Mouse (Mus musculus): ENCODE measurements around the gene Gpcpd1. TPM values are rescaled to one million over a fixed set of nuclear protein-coding genes. Genes with fewer than 3 reads are reported as not detected.
"Not testable (repeated sequence)": the region's sequence is repeated elsewhere in the genome, so short reads cannot be mapped to it uniquely, and the experiment has no call there.

The Gpcpd1 gene
- polyA plus RNA-seq, 1 experiment: not detected

GRCm38 (mm10) chr2:132592126-132592525, 4.6 kb upstream of the Gpcpd1 start:
- 95% methylated on average over 3 of the region's 3 CpGs for WGBS
- Histone ChIP-seq H3K27ac (ENCODE audit: insufficient read depth, low read depth, low read length) (no peak overlapping the region), H3K4me3 (ENCODE audit: insufficient read depth, low read depth, low read length) (no peak overlapping the region), H3K4me1 (ENCODE audit: control insufficient read depth, insufficient read depth, low read length) (peaks cover 3% of the 10 kb centered on the region; the same call in 1 of the 2 replicates)
- TF ChIP-seq CTCF (IDR thresholded peaks at IDR 0.05; ENCODE audit: insufficient read depth, low read depth, low read length): no peak
- no peak for TF ChIP-seq POLR2A (IDR thresholded peaks at IDR 0.05; ENCODE audit: insufficient read depth, low read depth, low read length)

GRCm38 (mm10) chr2:132591579-132591978, 4.0 kb upstream of the Gpcpd1 start:
- not testable (repeated sequence) for H3K27ac ChIP-seq (ENCODE audit: insufficient read depth, low read depth, low read length); H3K4me1 ChIP-seq (ENCODE audit: control insufficient read depth, insufficient read depth, low read length); H3K4me3 ChIP-seq (ENCODE audit: insufficient read depth, low read depth, low read length)
- 87% methylated on average over 3 of the region's 3 CpGs for WGBS

- no peaks in the 10 kb centered on the region for H3K4me1 ChIP-seq (ENCODE audit: control insufficient read depth, insufficient read depth, low read length)
- no peak overlapping the region for H3K27ac ChIP-seq (ENCODE audit: insufficient read depth, low read depth, low read length)
- H3K4me3 ChIP-seq (ENCODE audit: insufficient read depth, low read depth, low read length): no peak overlapping the region
- TF ChIP-seq CTCF (IDR thresholded peaks at IDR 0.05; ENCODE audit: insufficient read depth, low read depth, low read length) (no peak), POLR2A (IDR thresholded peaks at IDR 0.05; ENCODE audit: insufficient read depth, low read depth, low read length) (no peak)
- 71% methylated on average over 6 of the region's 6 CpGs for WGBS
These were observed 2.5 kb upstream of the Gpcpd1 start for GRCm38 (mm10) chr2:132589906-132590538.

- TF ChIP-seq CTCF (IDR thresholded peaks at IDR 0.05; ENCODE audit: insufficient read depth, low read depth, low read length) (no peak), POLR2A (IDR thresholded peaks at IDR 0.05; ENCODE audit: insufficient read depth, low read depth, low read length) (no peak)
- Histone ChIP-seq H3K27ac (ENCODE audit: insufficient read depth, low read depth, low read length) (no peak overlapping the region), H3K4me3 (ENCODE audit: insufficient read depth, low read depth, low read length) (no peak overlapping the region), H3K4me1 (ENCODE audit: control insufficient read depth, insufficient read depth, low read length) (peaks cover 4% of the 10 kb centered on the region; the same call in 1 of the 2 replicates)
- 63% methylated on average over 3 of the region's 3 CpGs for WGBS
These were observed 1.5 kb downstream of the Gpcpd1 start for GRCm38 (mm10) chr2:132586006-132586405.

- H3K27ac ChIP-seq (ENCODE audit: insufficient read depth, low read depth, low read length): no peak overlapping the region
- WGBS: 78% methylated on average over 1 of the region's 1 CpGs
- no peak overlapping the region for H3K4me3 ChIP-seq (ENCODE audit: insufficient read depth, low read depth, low read length)
- no peak for TF ChIP-seq CTCF (IDR thresholded peaks at IDR 0.05; ENCODE audit: insufficient read depth, low read depth, low read length)
- no peak for TF ChIP-seq POLR2A (IDR thresholded peaks at IDR 0.05; ENCODE audit: insufficient read depth, low read depth, low read length)
- peaks cover 5% of the 10 kb centered on the region; the same call in 1 of the 2 replicates for H3K4me1 ChIP-seq (ENCODE audit: control insufficient read depth, insufficient read depth, low read length)
These were observed 3.3 kb downstream of the Gpcpd1 start for GRCm38 (mm10) chr2:132584191-132584590.

- peaks cover 5% of the 10 kb centered on the region; the same call in 1 of the 2 replicates for H3K4me1 ChIP-seq (ENCODE audit: control insufficient read depth, insufficient read depth, low read length)
- TF ChIP-seq CTCF (IDR thresholded peaks at IDR 0.05; ENCODE audit: insufficient read depth, low read depth, low read length): no peak
- no peak for TF ChIP-seq POLR2A (IDR thresholded peaks at IDR 0.05; ENCODE audit: insufficient read depth, low read depth, low read length)
- peak overlapping the region; percentile 4; the same call in 1 of the 2 replicates for H3K27ac ChIP-seq (ENCODE audit: insufficient read depth, low read depth, low read length)
- WGBS: 58% methylated on average over 3 of the region's 3 CpGs
- no peak overlapping the region for H3K4me3 ChIP-seq (ENCODE audit: insufficient read depth, low read depth, low read length)
These were observed 4.4 kb downstream of the Gpcpd1 start for GRCm38 (mm10) chr2:132583126-132583525.

GRCm38 (mm10) chr2:132582227-132582626, 5.3 kb downstream of the Gpcpd1 start:
- Histone ChIP-seq H3K27ac (ENCODE audit: insufficient read depth, low read depth, low read length) (peak overlapping the region; percentile 88), H3K4me3 (ENCODE audit: insufficient read depth, low read depth, low read length) (no peak overlapping the region), H3K4me1 (ENCODE audit: control insufficient read depth, insufficient read depth, low read length) (peaks cover 5% of the 10 kb centered on the region; the same call in 1 of the 2 replicates)
- 13% methylated on average over 4 of the region's 4 CpGs for WGBS
- TF ChIP-seq CTCF (IDR thresholded peaks at IDR 0.05; ENCODE audit: insufficient read depth, low read depth, low read length): no peak

GRCm38 (mm10) chr2:132579689-132580088, 7.8 kb downstream of the Gpcpd1 start:
- Histone ChIP-seq H3K27ac (ENCODE audit: insufficient read depth, low read depth, low read length) (no peak overlapping the region), H3K4me1 (ENCODE audit: control insufficient read depth, insufficient read depth, low read length) (peaks cover 8% of the 10 kb centered on the region; the same call in 1 of the 2 replicates), H3K4me3 (ENCODE audit: insufficient read depth, low read depth, low read length) (no peak overlapping the region)
- 82% methylated on average over 3 of the region's 3 CpGs for WGBS
- no peak for TF ChIP-seq POLR2A (IDR thresholded peaks at IDR 0.05; ENCODE audit: insufficient read depth, low read depth, low read length)
- TF ChIP-seq CTCF (IDR thresholded peaks at IDR 0.05; ENCODE audit: insufficient read depth, low read depth, low read length): no peak

GRCm38 (mm10) chr2:132578711-132579110, 8.8 kb downstream of the Gpcpd1 start:
- no peak overlapping the region for H3K27ac ChIP-seq (ENCODE audit: insufficient read depth, low read depth, low read length)
- no peak overlapping the region for H3K4me3 ChIP-seq (ENCODE audit: insufficient read depth, low read depth, low read length)
- peaks cover 8% of the 10 kb centered on the region; the same call in 1 of the 2 replicates for H3K4me1 ChIP-seq (ENCODE audit: control insufficient read depth, insufficient read depth, low read length)
- TF ChIP-seq POLR2A (IDR thresholded peaks at IDR 0.05; ENCODE audit: insufficient read depth, low read depth, low read length): no peak
- no peak for TF ChIP-seq CTCF (IDR thresholded peaks at IDR 0.05; ENCODE audit: insufficient read depth, low read depth, low read length)
- 90% methylated on average over 3 of the region's 3 CpGs for WGBS
